Mouse (Mus musculus) kidney, adult 2 months (tissue): ENCODE measurements around the gene Gm16485. TPM values are rescaled to one million over a fixed set of nuclear protein-coding genes. Genes with fewer than 3 reads are reported as not detected.

ENCODE experiments used
- DNase-seq: peaks from one replicate; pipeline ENCODE4 v3.0.0; 2021
- H3K27ac ChIP-seq: fragments of 200-500 bp; 2 replicates; pipeline ENCODE4 v1.5.1; 2012; ENCODE audit warnings: low read depth, low read length, control low read depth, inconsistent platforms; ENCODE audit not compliant: insufficient read depth
- H3K27me3 ChIP-seq: fragments of 200-500 bp; replicated peaks from 2 replicates; pipeline ENCODE4 v1.6.1; 2012; ENCODE audit warnings: mild to moderate bottlenecking, moderate library complexity, low read length, inconsistent platforms; ENCODE audit not compliant: control insufficient read depth, insufficient read depth
- H3K36me3 ChIP-seq: fragments of 200-500 bp; 2 replicates; pipeline ENCODE4 v1.6.1; 2012; ENCODE audit warnings: mild to moderate bottlenecking, moderate library complexity, low read length, inconsistent platforms; ENCODE audit not compliant: control insufficient read depth, insufficient read depth
- H3K4me1 ChIP-seq: fragments of 200-500 bp; 2 replicates; pipeline ENCODE4 v1.6.1; 2011; ENCODE audit warnings: low read length; ENCODE audit not compliant: control insufficient read depth, insufficient read depth
- H3K4me3 ChIP-seq: fragments of 200-500 bp; 2 replicates; pipeline ENCODE4 v1.5.1; 2011; ENCODE audit warnings: mild to moderate bottlenecking, low read depth, low read length, control low read depth; ENCODE audit not compliant: insufficient read depth
- CTCF ChIP-seq: fragments of 200-500 bp; conservative IDR thresholded peaks from 2 replicates; pipeline ENCODE4 v1.5.1; 2011; ENCODE audit warnings: low read depth, mild to moderate bottlenecking, control low read depth, low read length, moderate library complexity, mixed read lengths; ENCODE audit not compliant: insufficient read depth, insufficient read length
- POLR2A ChIP-seq: fragments of 200-500 bp; IDR thresholded peaks from one replicate; pipeline ENCODE4 v1.6.1; 2011; ENCODE audit warnings: low read depth, low read length, control low read depth
- WGBS: fragments of 180-500 bp; shearing (Covaris S2); methylation state at CpG from one replicate; pipeline ENCODE4 v1.1.7; 2018; 5-methylcytosine and 5-hydroxymethylcytosine counted together
- polyA plus RNA-seq: library from polyadenylated mRNA; depleted of rRNA; stranded (reverse); fragments of >200 nt; gene quantifications from 2 replicates; pipeline ENCODE4 v1.2.3, GENCODE M21; 2012; rRNA removed

The Gm16485 gene
- polyA plus RNA-seq: 0.05 and 0.22 TPM in 2 replicates

GRCm38 (mm10) chr9:8971491-8971890, at the start of gene Gm16485:
Gene Gm16485 (plus strand): TSS chr9:8971791.
- H3K36me3 ChIP-seq: no peaks in the 10 kb centered on the region
- no peak within 1 kb of the TSS for H3K27ac ChIP-seq
- H3K4me3 ChIP-seq: no peak within 1 kb of the TSS
- H3K27me3 ChIP-seq: no peaks in the 10 kb centered on the region
- 56% methylated on average over 2 of the region's 2 CpGs for WGBS
- no peaks in the 10 kb centered on the region for H3K4me1 ChIP-seq
- DNase-seq: no peak
- TF ChIP-seq POLR2A: no peak
- TF ChIP-seq CTCF: no peak

GRCm38 (mm10) chr9:8927561-8927960, 44.0 kb upstream of the Gm16485 start:
- 72% methylated on average over 2 of the region's 2 CpGs for WGBS
- H3K27me3 ChIP-seq: no peaks in the 10 kb centered on the region
- no peak overlapping the region for H3K27ac ChIP-seq
- H3K4me1 ChIP-seq: no peaks in the 10 kb centered on the region
- no peak for DNase-seq
- no peak overlapping the region for H3K4me3 ChIP-seq
- no peaks in the 10 kb centered on the region for H3K36me3 ChIP-seq
- TF ChIP-seq POLR2A: no peak
- no peak for TF ChIP-seq CTCF

GRCm38 (mm10) chr9:8937753-8938152, 33.8 kb upstream of the Gm16485 start:
- Histone ChIP-seq H3K27ac (no peak overlapping the region), H3K36me3 (no peaks in the 10 kb centered on the region), H3K4me3 (no peak overlapping the region), H3K4me1 (no peaks in the 10 kb centered on the region), H3K27me3 (no peaks in the 10 kb centered on the region)
- TF ChIP-seq POLR2A (no peak), CTCF (no peak)
- WGBS: 23% methylated on average over 1 of the region's 1 CpGs
- DNase-seq: no peak

- TF ChIP-seq POLR2A: no peak
- TF ChIP-seq CTCF: no peak
- Histone ChIP-seq H3K4me3 (no peak overlapping the region), H3K36me3 (no peaks in the 10 kb centered on the region), H3K27me3 (no peaks in the 10 kb centered on the region), H3K4me1 (no peaks in the 10 kb centered on the region), H3K27ac (no peak overlapping the region)
- no peak for DNase-seq
Observed at GRCm38 (mm10) chr9:8953306-8953705, 18.3 kb upstream of the Gm16485 start.

- H3K27me3 ChIP-seq: no peaks in the 10 kb centered on the region
- DNase-seq: peak; percentile 44
- H3K4me1 ChIP-seq: no peaks in the 10 kb centered on the region
- no peak overlapping the region for H3K4me3 ChIP-seq
- TF ChIP-seq POLR2A (no peak), CTCF (peak; percentile 55)
- H3K36me3 ChIP-seq: no peaks in the 10 kb centered on the region
- WGBS: 60% methylated on average over 8 of the region's 8 CpGs
- no peak overlapping the region for H3K27ac ChIP-seq
Observed at GRCm38 (mm10) chr9:8964512-8965133, 7.0 kb upstream of the Gm16485 start.

GRCm38 (mm10) chr9:8970240-8970639, 1.4 kb upstream of the Gm16485 start:
- Histone ChIP-seq H3K4me1 (no peaks in the 10 kb centered on the region), H3K36me3 (no peaks in the 10 kb centered on the region), H3K27me3 (no peaks in the 10 kb centered on the region), H3K4me3 (no peak overlapping the region), H3K27ac (no peak overlapping the region)
- DNase-seq: no peak
- no peak for TF ChIP-seq CTCF
- no peak for TF ChIP-seq POLR2A
- WGBS: 39% methylated on average over 7 of the region's 7 CpGs

GRCm38 (mm10) chr9:8977775-8978174, 6.2 kb downstream of the Gm16485 start:
- no peak overlapping the region for H3K27ac ChIP-seq
- H3K4me3 ChIP-seq: no peak overlapping the region
- TF ChIP-seq CTCF: no peak
- no peak for TF ChIP-seq POLR2A
- no peaks in the 10 kb centered on the region for H3K27me3 ChIP-seq
- no peak for DNase-seq
- no peaks in the 10 kb centered on the region for H3K4me1 ChIP-seq
- no peaks in the 10 kb centered on the region for H3K36me3 ChIP-seq
- WGBS: 47% methylated on average over 2 of the region's 2 CpGs
